Mouse (Mus musculus) layer of hippocampus, adult 2 months (tissue): Measurements from ENCODE around the gene Slc6a1. TPM values are rescaled to one million over a fixed set of nuclear protein-coding genes. Genes with fewer than 3 reads are reported as not detected.

Experiments used
- DNase-seq, 2 experiments: peaks; one replicate each; pipeline ENCODE4 v3.0.0; 2022; ENCODE audit warnings: low spot score in 2 of 2
- H3K27ac ChIP-seq: fragments of 200-600 bp; 2 replicates; pipeline ENCODE4 v1.8.1; 2022
- H3K4me3 ChIP-seq: fragments of 200-600 bp; 2 replicates; pipeline ENCODE4 v1.8.1; 2022; ENCODE audit warnings: mild to moderate bottlenecking
- CTCF ChIP-seq: fragments of 200-600 bp; conservative IDR thresholded peaks from 2 replicates; pipeline ENCODE4 v1.8.1; 2022; ENCODE audit warnings: antibody characterized with exemption, mild to moderate bottlenecking, moderate library complexity
- long read RNA-seq, 2 experiments: library from polyadenylated mRNA; stranded (forward); transcript quantifications; one replicate each; pipeline ENCODE4 v2.0.0; 2021; ENCODE audit warnings: borderline mapping rate in 2 of 2
- total RNA-seq, 2 experiments: library from RNA; stranded (reverse); gene quantifications; 2 replicates each; pipeline ENCODE4 v1.2.3; 2021

Gene Slc6a1
- 100 to 1,000 TPM; 282 to 286 TPM for total RNA-seq
- long read RNA-seq, experiment 1, full-length matches to known transcripts, result 184 of 237 reads
- long read RNA-seq, experiment 1, partial matches to known transcripts, result 42 of 237 reads
- long read RNA-seq, experiment 1, other reads (novel, unspliced or antisense), result 11 of 237 reads
- long read RNA-seq, experiment 2, full-length matches to known transcripts, result 293 of 376 reads
- long read RNA-seq, experiment 2, partial matches to known transcripts, result 68 of 376 reads
- long read RNA-seq, experiment 2, other reads (novel, unspliced or antisense), result 15 of 376 reads

GRCm38 (mm10) chr6:114282469-114283277 lies at the start of gene Slc6a1:
Gene Slc6a1, plus strand, starts transcription at chr6:114282635.
- TF ChIP-seq CTCF, result no peak
- H3K4me3 ChIP-seq, result peak within 1 kb of the TSS; percentile 64
- DNase-seq, result peak; percentile 74 to 77
- peak within 1 kb of the TSS; percentile 90 for H3K27ac ChIP-seq

GRCm38 (mm10) chr6:114238892-114239644 lies 43.4 kb upstream of the Slc6a1 start:
- no peak for TF ChIP-seq CTCF
- H3K27ac ChIP-seq, result no peak overlapping the region
- no peak overlapping the region for H3K4me3 ChIP-seq
- no peak for DNase-seq

- Histone ChIP-seq H3K4me3 (no peak overlapping the region), H3K27ac (no peak overlapping the region)
- no peak for TF ChIP-seq CTCF
- DNase-seq, result no peak
Observed at GRCm38 (mm10) chr6:114245665-114246064, 36.8 kb upstream of the Slc6a1 start.

GRCm38 (mm10) chr6:114250311-114250710 lies 32.1 kb upstream of the Slc6a1 start:
- TF ChIP-seq CTCF, result peak; percentile 99
- H3K4me3 ChIP-seq, result no peak overlapping the region
- H3K27ac ChIP-seq, result no peak overlapping the region
- peak; percentile 74 to 88 for DNase-seq

- TF ChIP-seq CTCF, result no peak
- H3K4me3 ChIP-seq, result no peak overlapping the region
- peak; percentile 40 to 43 for DNase-seq
- H3K27ac ChIP-seq, result peak overlapping the region; percentile 37
Observed at GRCm38 (mm10) chr6:114254927-114255326, 27.5 kb upstream of the Slc6a1 start.

GRCm38 (mm10) chr6:114257762-114258361 lies 24.6 kb upstream of the Slc6a1 start:
- H3K4me3 ChIP-seq, result no peak overlapping the region
- H3K27ac ChIP-seq, result no peak overlapping the region
- TF ChIP-seq CTCF, result no peak
- no peak for DNase-seq

- no peak for TF ChIP-seq CTCF
- H3K4me3 ChIP-seq, result no peak overlapping the region
- H3K27ac ChIP-seq, result no peak overlapping the region
- DNase-seq, result no peak
Observed at GRCm38 (mm10) chr6:114258661-114259193, 23.7 kb upstream of the Slc6a1 start.

GRCm38 (mm10) chr6:114261609-114262008 lies 20.8 kb upstream of the Slc6a1 start:
- no peak for TF ChIP-seq CTCF
- no peak overlapping the region for H3K4me3 ChIP-seq
- no peak for DNase-seq
- H3K27ac ChIP-seq, result no peak overlapping the region

GRCm38 (mm10) chr6:114264010-114264409 lies 18.4 kb upstream of the Slc6a1 start:
- no peak for TF ChIP-seq CTCF
- H3K4me3 ChIP-seq, result no peak overlapping the region
- DNase-seq, result no peak
- H3K27ac ChIP-seq, result no peak overlapping the region

- Histone ChIP-seq H3K27ac (no peak overlapping the region), H3K4me3 (no peak overlapping the region)
- no peak for DNase-seq
- no peak for TF ChIP-seq CTCF
Observed at GRCm38 (mm10) chr6:114264426-114264825, 18.0 kb upstream of the Slc6a1 start.

- no peak for TF ChIP-seq CTCF
- H3K27ac ChIP-seq, result no peak overlapping the region
Observed at GRCm38 (mm10) chr6:114266273-114266672, 16.2 kb upstream of the Slc6a1 start.

GRCm38 (mm10) chr6:114267979-114268378 lies 14.5 kb upstream of the Slc6a1 start:
- no peak overlapping the region for H3K4me3 ChIP-seq
- DNase-seq, result no peak
- TF ChIP-seq CTCF, result no peak
- H3K27ac ChIP-seq, result no peak overlapping the region

More at GRCm38 (mm10) chr6:114266273-114266672, 16.2 kb upstream of the Slc6a1 start:
- no peak for DNase-seq
- H3K4me3 ChIP-seq, result no peak overlapping the region

- TF ChIP-seq CTCF, result no peak
- Histone ChIP-seq H3K4me3 (no peak overlapping the region), H3K27ac (no peak overlapping the region)
- DNase-seq, result no peak
Observed at GRCm38 (mm10) chr6:114269589-114269988, 12.8 kb upstream of the Slc6a1 start.
